Mouse (Mus musculus) hindbrain, embryonic 12.5 days (tissue): ENCODE results near the gene Vill. TPM values are rescaled to one million over a fixed set of nuclear protein-coding genes. Genes with fewer than 3 reads are reported as not detected.
A peak's percentile ranks its signal among the peaks of the same experiment; 100 is the strongest.

ENCODE experiments used
- ATAC-seq: fragments of 200-750 bp; cut with Nextera tagmentation; 2 replicates; pipeline ENCODE4 v1.8.0; 2017; ENCODE audit warnings: moderate TSS enrichment; ENCODE audit not compliant: low FRiP score
- H3K27ac ChIP-seq: fragments of 300-500 bp; sonication (generic); 2 replicates; pipeline ENCODE4 v1.5.1; 2016; ENCODE audit warnings: mild to moderate bottlenecking
- H3K27me3 ChIP-seq: fragments of 300-500 bp; sonication (generic); 2 replicates; pipeline ENCODE4 v1.6.1; 2016; ENCODE audit warnings: mild to moderate bottlenecking
- H3K36me3 ChIP-seq: fragments of 300-500 bp; sonication (generic); 2 replicates; pipeline ENCODE4 v1.6.1; 2016; ENCODE audit warnings: mild to moderate bottlenecking
- H3K4me1 ChIP-seq: fragments of 300-500 bp; sonication (generic); 2 replicates; pipeline ENCODE4 v1.6.1; 2016
- H3K4me2 ChIP-seq: fragments of 300-500 bp; sonication (generic); replicated peaks from 2 replicates; pipeline ENCODE4 v1.6.1; 2016; ENCODE audit warnings: mild to moderate bottlenecking
- H3K4me3 ChIP-seq: fragments of 300-500 bp; sonication (generic); 2 replicates; pipeline ENCODE4 v1.5.1; 2016; ENCODE audit warnings: mild to moderate bottlenecking
- H3K9ac ChIP-seq: fragments of 300-500 bp; sonication (generic); 2 replicates; pipeline ENCODE4 v1.6.1; 2016; ENCODE audit warnings: mild to moderate bottlenecking, moderate library complexity
- H3K9me3 ChIP-seq: fragments of 300-500 bp; sonication (generic); replicated peaks from 2 replicates; pipeline ENCODE4 v1.6.1; 2016; ENCODE audit warnings: mild to moderate bottlenecking
- WGBS: fragments of 180-500 bp; shearing (Covaris S2); methylation state at CpG from one replicate; pipeline ENCODE4 v1.1.7; 2016; 5-methylcytosine and 5-hydroxymethylcytosine counted together
- microRNA-seq: library from miRNA; unstranded; fragments of <30 nt; microRNA quantifications from one replicate; pipeline ENCODE4, GENCODE M21; 2017
- polyA plus RNA-seq: library from polyadenylated mRNA; unstranded; fragments of >200 nt; fragmentation: Nextera tagmentation; extraction: Ambion mirVana; gene quantifications from 2 replicates; pipeline ENCODE4 v1.2.1, GENCODE M21; 2016

The Vill gene
- polyA plus RNA-seq, 1 experiment from 2014 or later: 14.9 TPM

GRCm38 (mm10) chr9:119109685-119110353 is 57.2 kb downstream of the Vill start:
- Histone ChIP-seq H3K4me3 (no peak overlapping the region), H3K4me1 (peaks cover 13% of the 10 kb centered on the region), H3K9ac (no peak overlapping the region), H3K4me2 (no peak overlapping the region), H3K27ac (no peak overlapping the region), H3K9me3 (no peaks in the 10 kb centered on the region), H3K36me3 (no peaks in the 10 kb centered on the region), H3K27me3 (no peaks in the 10 kb centered on the region)
- 62% methylated on average over 12 of the region's 12 CpGs for WGBS
- no peak for ATAC-seq

DNA sequence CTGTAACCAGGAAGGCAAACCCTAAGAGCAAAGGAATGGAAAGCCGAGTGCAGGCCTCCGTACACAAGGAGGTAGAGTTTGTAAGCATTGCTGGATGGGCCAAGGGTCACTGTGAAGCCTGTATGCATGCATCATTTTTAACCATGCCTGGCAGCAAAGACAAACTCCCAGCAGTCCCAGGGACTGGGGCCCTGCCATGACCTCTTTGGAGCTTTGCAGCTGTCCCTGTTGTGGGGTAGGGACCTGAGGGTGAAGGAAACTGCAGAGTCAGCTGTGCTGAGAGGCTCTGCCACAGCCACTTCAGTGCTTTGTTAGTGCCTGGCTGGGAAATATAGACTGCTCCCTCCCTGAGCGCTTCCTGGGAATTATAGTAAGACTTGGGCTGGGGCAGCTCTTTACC is 58.1 kb downstream of the Vill start:
- peaks cover 13% of the 10 kb centered on the region for H3K4me1 ChIP-seq
- no peaks in the 10 kb centered on the region for H3K27me3 ChIP-seq
- H3K4me2 ChIP-seq: no peak overlapping the region
- no peak for ATAC-seq
- no peak overlapping the region for H3K9ac ChIP-seq
- WGBS: 26% methylated on average over 3 of the region's 3 CpGs
- no peaks in the 10 kb centered on the region for H3K36me3 ChIP-seq
- H3K9me3 ChIP-seq: no peaks in the 10 kb centered on the region
- no peak overlapping the region for H3K27ac ChIP-seq
- H3K4me3 ChIP-seq: no peak overlapping the region

DNA sequence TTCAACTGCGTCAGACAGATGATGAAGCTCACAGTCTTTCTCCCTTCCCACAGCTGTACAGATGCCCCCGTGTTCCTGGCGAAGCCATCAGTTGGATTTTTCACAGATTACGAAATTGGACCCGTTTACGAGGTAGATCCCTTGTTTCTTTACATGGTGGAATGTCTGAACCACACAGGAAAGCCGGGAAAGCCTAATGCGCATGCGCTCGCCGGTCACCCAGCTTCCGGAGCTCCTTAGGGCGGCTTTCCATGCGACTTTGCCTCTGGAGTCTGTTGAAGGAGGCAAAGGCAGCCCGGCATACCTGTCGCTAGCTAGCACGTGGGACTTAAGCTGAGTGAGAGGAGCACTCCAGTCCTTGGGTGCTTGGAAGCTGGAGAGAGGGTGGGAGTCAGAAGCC is 62.3 kb downstream of the Vill start:
- ATAC-seq: no peak
- H3K27me3 ChIP-seq: no peaks in the 10 kb centered on the region
- no peaks in the 10 kb centered on the region for H3K36me3 ChIP-seq
- 88% methylated on average over 17 of the region's 17 CpGs for WGBS
- peaks cover 11% of the 10 kb centered on the region for H3K4me1 ChIP-seq
- no peak overlapping the region for H3K27ac ChIP-seq
- H3K4me2 ChIP-seq: no peak overlapping the region
- no peak overlapping the region for H3K4me3 ChIP-seq
- H3K9me3 ChIP-seq: no peaks in the 10 kb centered on the region
- H3K9ac ChIP-seq: no peak overlapping the region

DNA sequence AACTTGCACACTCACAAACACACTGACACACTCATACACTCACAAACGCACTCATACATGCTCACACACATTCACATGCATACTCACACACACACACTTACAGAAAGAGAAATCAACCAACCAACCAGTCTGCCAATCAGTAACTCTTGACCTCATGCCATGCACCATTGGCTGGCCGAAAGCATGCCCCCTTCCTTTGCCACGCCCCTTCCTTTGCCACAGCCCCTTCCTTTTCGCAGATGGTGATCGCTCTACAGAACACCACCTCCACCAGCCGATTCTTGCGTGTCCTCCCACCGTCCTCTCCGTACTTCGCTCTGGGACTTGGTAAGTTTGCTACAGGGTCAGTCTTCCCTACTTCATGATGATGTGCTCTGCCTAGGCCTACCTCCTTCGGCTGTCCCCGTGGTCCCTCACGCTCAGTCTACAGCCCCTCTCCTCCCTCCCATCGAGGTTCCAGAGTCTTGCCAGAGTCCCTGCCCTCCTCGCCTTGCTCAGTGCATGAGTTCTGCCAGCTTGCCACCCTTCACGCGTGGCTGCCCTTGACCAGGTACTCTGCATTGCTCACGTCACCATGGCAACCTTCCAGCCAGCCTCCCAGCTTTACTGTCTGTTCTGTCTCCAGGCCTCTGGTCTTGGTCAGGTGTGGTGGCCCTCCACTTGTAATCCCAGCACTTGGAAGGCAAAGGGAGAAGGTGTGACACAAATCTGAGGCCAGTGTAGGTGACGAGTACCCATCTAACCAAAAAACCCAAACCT is 67.0 kb downstream of the Vill start:
- Histone ChIP-seq H3K27ac (no peak overlapping the region), H3K4me1 (peaks cover 12% of the 10 kb centered on the region), H3K36me3 (no peaks in the 10 kb centered on the region), H3K4me2 (no peak overlapping the region), H3K9me3 (no peaks in the 10 kb centered on the region), H3K27me3 (no peaks in the 10 kb centered on the region), H3K9ac (no peak overlapping the region), H3K4me3 (no peak overlapping the region)
- no peak for ATAC-seq
- 87% methylated on average over 19 of the region's 19 CpGs for whole genome bisulfite sequencing

- no peak overlapping the region for H3K4me3 ChIP-seq
- no peak overlapping the region for H3K27ac ChIP-seq
- WGBS: 76% methylated on average over 3 of the region's 3 CpGs
- H3K4me2 ChIP-seq: no peak overlapping the region
- ATAC-seq: no peak
- peaks cover 12% of the 10 kb centered on the region for H3K4me1 ChIP-seq
- no peaks in the 10 kb centered on the region for H3K27me3 ChIP-seq
- no peak overlapping the region for H3K9ac ChIP-seq
- H3K36me3 ChIP-seq: no peaks in the 10 kb centered on the region
- no peaks in the 10 kb centered on the region for H3K9me3 ChIP-seq
These were observed 67.6 kb downstream of the Vill start for GRCm38 (mm10) chr9:119120168-119120560.

Small RNA genes within 50 kb of the gene (microRNA-seq; reads per million reads assigned to microRNA genes)
- 6.0 reads per million, percentile 14 among the genes with 10 or more reads in this experiment for gene Mir26a-1

Other genes starting within 250 kb of the Vill start
- gene Ctdspl, start 126.3 kb upstream of the Vill start, polyA plus RNA-seq: 8.1 and 11.7 TPM in 2 replicates
- 33.7 and 35.6 TPM in 2 replicates for gene Plcd1, start 40.7 kb downstream of the Vill start, polyA plus RNA-seq
- 1.4 and 1.9 TPM in 2 replicates for gene Dlec1, start 49.7 kb downstream of the Vill start, polyA plus RNA-seq
- 1.2 and 2.1 TPM in 2 replicates for gene Acaa1b, start 104.3 kb downstream of the Vill start, polyA plus RNA-seq
- not detected in 2 replicates for gene Gm47289, start 106.4 kb downstream of the Vill start, polyA plus RNA-seq
- gene Slc22a13, start 156.3 kb downstream of the Vill start, polyA plus RNA-seq: 0.12 TPM in 1 of 2 replicates, not detected in the other